Mouse (Mus musculus) cerebellum, adult 11 months (tissue): Measurements from ENCODE around the gene Olfr960.

Experiments used
- DNase-seq: peaks from one replicate; pipeline ENCODE4 v3.0.0; 2022

Olfr960 gene

GRCm38 (mm10) chr9:39621073-39621472 is at the start of gene Olfr960:
Olfr960 (plus strand) TSS chr9:39621373.
- DNase-seq: no peak

- no peak for DNase-seq
Measured at GRCm38 (mm10) chr9:39575469-39575868, 45.7 kb upstream of the Olfr960 start, which contains the start of gene Olfr959. Olfr959 (minus strand) TSS chr9:39575569.

- no peak for DNase-seq
Measured at GRCm38 (mm10) chr9:39577050-39577449, 44.1 kb upstream of the Olfr960 start.

- DNase-seq: no peak
Measured at GRCm38 (mm10) chr9:39602536-39603332, 18.4 kb upstream of the Olfr960 start.

GRCm38 (mm10) chr9:39603333-39603845 is 17.8 kb upstream of the Olfr960 start:
- DNase-seq: no peak

DNA sequence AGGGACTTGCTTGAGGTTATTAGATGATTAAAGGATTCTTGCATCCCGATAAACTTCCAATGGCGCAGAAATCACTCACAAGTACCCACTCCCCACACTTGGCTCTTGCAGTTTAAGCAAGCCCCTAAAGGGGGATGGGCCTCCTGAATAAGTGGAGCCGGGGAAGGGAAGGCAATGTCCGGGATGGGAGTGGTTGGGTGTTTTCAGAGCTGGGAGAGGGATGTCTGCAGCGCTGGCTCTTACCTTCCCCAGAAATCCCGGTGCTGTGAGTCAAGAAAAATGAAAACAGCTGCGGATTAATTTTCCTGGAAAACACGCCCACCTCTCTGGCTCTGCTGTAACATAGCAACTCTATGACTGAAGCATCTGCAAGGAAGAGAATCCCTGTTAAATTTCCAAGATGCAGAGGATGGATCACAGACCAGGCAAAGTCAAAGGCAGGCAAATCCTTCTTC is 17.1 kb upstream of the Olfr960 start, which contains the start of gene AW551984:
TSS of gene AW551984 (minus strand) at position 405 of the 455 bp plus-strand sequence.
- DNase-seq: no peak

GRCm38 (mm10) chr9:39608497-39608896 is 12.7 kb upstream of the Olfr960 start:
- DNase-seq: no peak

GRCm38 (mm10) chr9:39610355-39610754 is 10.8 kb upstream of the Olfr960 start, which contains the start of gene Olfr148:
Olfr148 (plus strand) TSS chr9:39610655.
- DNase-seq: no peak

DNA sequence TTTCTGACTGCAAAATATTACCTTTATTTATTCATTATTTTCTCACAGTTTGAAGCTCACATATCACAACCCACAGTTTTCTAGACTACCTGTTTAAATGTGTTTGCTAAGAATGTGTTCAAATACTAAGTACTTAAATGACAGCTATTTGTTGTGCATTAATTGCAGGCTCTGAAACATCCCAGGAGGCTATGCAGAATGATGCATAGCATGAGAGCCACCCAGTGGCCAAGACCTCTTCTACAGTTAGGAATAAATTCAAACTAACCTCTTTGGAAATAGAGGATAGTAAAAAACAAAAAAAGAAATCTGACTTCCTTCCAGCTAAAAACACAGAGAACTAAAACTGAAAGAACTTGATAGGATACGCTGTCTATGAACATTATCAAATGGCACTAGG is 9.2 kb upstream of the Olfr960 start:
- DNase-seq: no peak

DNA sequence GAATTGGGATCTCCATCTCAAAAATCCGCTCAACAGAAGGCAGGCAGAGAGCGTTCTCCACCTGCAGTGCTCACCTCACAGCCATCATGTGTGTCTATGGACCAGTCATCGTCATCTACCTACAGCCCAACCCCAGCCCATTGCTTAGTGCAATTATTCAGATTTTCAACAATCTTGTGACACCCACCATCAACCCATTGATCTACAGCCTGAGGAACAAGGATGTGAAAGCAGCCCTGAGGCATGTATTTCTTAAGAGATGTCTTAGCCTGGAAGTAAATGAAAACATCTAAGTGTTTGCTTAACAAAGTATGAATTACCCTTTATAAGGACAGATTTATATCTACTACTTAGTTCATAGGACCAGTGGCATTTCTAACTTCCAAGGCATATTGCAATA is 2.6 kb downstream of the Olfr960 start:
- DNase-seq: no peak

DNA sequence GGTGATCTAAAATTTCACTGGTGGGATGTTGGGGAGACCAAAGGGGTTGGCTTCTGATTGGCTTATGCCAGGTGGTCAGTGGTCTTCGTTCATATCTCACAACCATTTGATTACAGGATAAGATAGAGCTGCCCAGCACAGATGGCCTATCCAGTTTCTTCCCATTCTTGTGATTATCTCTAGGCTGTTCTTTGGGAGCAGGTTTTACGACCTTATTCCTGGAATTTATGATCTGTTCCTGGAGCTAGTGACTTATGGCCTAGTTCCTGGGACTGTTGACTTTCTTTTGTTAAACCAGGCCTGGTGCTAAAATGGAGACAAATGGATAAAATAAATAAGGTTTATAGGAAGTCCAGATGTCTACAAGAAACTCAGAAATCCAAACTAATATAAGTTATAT is 3.5 kb downstream of the Olfr960 start:
- DNase-seq: no peak

DNA sequence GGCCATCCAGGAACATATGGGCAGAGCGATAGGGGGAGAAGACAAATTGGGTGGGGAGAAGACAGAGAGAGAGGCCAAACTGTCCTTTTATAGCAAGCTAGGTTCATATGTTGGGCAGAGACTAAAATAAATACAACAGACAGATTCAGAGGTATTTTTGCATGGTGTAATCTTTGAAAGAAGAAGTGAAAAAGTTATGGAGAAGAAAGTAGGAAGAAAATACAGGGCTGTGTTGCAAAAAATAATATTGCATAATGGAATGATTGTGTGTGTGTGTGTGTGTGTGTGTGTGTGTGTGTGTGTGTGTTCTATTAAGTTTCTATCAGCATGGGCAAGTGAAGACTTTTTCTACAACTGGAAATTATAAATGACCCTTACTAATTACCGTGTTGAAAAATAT is 7.9 kb downstream of the Olfr960 start:
- no peak for DNase-seq

GRCm38 (mm10) chr9:39633913-39634594 is 12.9 kb downstream of the Olfr960 start:
- DNase-seq: no peak

- DNase-seq: no peak
Measured at GRCm38 (mm10) chr9:39644785-39645184, 23.6 kb downstream of the Olfr960 start, which contains the start of gene Olfr961. Olfr961 (plus strand) TSS chr9:39645085.

DNA sequence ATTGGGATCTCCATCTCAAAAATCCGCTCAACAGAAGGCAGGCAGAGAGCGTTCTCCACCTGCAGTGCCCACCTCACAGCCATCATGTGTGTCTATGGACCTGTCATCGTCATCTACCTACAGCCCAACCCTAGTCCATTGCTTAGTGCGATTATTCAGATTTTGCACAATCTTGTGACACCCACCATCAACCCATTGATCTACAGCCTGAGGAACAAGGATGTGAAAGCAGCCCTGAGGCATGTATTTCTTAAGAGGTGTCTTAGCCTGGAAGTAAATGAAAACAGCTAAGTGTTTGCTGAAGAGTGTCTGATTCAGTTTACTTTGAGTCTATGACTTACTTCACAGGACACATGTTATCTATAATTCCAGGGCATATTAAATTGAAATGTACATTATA is 26.2 kb downstream of the Olfr960 start:
- no peak for DNase-seq

- DNase-seq: no peak
Measured at GRCm38 (mm10) chr9:39654756-39655396, 33.7 kb downstream of the Olfr960 start.

GRCm38 (mm10) chr9:39666905-39667304 is 45.7 kb downstream of the Olfr960 start, which contains the start of gene Olfr963:
Olfr963 (plus strand) TSS chr9:39667205.
- no peak for DNase-seq

DNA sequence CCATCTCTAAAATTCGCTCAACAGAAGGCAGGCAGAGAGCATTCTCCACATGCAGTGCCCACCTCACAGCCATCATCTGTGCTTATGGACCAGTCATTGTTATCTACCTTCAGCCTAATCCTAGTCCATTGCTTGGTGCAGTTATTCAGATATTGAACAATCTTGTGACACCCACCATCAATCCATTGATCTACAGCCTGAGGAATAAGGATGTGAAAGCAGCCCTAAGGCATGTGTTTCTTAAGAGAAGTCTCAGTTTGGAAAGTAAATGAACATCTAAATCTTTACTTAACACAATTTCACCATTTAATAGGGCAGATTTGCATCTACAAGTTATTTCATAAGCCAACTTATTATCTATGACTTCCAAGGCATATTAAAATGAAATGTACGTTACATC is 48.5 kb downstream of the Olfr960 start:
- no peak for DNase-seq
